Mouse (Mus musculus): ENCODE data around the gene Atl2. TPM values are rescaled to one million over a fixed set of nuclear protein-coding genes. Genes with fewer than 3 reads are reported as not detected.

Gene Atl2
- polyA plus RNA-seq, 1 experiment: 22.7 TPM

DNA sequence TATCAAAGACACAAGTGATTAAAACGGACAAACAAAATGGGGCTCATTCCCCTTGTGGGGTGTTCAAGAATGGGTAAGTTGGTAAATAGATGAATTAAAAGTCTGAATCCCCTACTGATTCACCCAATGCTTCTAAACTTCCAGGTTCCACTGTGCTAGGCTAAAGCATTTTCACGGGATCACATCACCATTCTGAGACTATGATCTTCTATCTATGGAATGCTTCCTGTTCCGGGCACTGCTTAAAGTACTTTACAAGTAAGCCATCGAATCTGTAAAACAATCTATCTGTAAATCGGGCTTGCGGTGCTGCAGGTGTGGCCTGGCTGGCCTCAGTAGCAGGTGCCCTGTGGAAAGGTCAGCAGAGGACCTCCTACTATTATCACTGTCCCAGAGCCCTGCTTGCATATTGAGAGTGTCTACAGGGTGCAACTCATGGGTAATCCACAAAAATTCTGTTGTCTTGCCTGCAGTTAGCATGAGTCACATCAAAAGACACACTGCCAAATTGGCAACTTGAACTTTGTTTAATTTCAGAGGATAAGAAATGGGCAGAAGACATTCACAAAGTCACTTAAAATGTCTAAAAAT, 2.3 kb upstream of the Atl2 start:
- DNase-seq (ENCODE audit: low spot score): no peak

DNA sequence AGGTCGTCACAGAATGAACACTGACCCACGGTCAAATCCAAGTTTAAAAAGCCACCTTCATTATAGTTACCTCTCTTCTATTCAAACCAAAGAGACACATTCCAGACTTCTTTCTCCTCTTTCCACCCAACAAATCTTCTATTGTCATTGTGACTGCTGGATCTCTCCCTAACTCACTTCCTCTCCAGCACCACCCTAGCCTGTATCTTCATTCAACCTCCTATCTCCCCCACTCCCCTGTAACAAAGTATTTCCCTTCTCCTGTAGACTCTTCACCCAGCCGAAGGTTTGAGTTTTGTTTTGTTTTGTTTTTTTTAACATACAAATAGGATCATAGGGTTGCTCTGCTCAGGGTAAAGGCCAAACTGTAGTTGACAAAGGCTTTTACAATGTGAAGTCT, 1.7 kb upstream of the Atl2 start:
- DNase-seq (ENCODE audit: low spot score): no peak

DNA sequence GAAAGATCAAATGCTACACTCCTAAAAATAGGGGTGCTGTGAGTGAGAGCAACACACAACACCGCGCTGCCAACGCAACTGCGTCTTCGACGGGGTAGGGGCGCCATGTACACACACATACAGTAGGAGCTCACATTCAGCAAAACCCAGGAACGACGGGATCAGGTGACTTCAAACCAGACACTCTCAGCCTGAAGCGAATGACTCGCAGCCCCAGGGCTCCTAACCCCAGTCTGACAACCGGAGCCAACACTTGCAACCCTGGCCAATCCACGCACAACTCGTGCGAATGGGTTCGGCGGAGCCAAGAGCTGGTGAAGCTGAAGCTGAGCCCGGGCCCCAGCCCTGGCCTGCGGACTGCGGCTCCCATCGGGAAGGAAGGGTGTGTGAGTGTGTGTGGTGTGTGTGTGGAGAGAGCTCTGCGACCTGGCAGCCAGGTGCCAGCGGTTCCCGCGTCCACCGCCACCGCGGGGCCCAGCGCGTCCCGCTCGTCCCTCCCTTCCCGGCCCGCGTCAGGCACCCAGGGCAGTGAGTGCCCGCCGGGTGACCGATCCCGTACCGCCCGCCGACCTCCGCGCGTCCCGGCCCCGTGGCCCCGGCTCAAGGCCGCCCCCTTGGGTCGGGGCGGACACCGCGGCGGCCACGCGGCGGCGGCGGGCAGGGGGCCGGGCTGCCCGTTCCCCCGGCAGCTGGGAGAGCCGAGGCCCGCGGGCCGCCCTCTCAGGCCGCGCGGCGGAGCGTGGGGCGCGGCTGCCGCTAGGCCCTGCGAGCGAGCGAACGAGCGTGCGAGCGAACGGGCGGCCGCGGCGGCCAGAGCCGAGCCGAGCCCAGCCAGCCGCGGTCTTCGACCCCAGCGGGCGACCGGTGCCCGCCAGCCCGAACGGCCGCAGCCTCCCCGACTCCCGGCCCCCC, 696 bp downstream of the Atl2 start:
- DNase-seq (ENCODE audit: low spot score): peak; percentile 53

DNA sequence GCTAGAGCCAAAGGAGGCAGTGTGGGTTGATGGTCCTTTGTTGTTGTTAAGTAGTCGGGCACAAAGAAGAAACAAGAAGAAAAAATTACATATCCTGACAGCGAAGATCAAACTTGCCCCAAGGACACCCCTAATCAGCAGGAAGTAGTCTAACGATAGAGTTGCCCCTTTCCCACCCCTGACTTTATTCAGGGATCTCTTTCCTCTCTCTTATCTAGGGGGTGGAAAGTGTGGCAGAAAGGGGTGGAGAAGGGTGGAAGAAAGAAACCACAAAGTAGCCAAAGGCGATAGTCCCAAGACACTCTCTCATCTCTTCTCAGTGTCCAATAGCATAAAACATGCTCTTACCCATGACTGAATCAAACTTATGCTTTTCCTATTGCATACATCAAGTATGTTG, 1.9 kb downstream of the Atl2 start:
- no peak for DNase-seq (ENCODE audit: low spot score)

GRCm38 (mm10) chr17:79891944-79892343, 4.0 kb downstream of the Atl2 start:
- DNase-seq (ENCODE audit: low spot score): no peak

DNA sequence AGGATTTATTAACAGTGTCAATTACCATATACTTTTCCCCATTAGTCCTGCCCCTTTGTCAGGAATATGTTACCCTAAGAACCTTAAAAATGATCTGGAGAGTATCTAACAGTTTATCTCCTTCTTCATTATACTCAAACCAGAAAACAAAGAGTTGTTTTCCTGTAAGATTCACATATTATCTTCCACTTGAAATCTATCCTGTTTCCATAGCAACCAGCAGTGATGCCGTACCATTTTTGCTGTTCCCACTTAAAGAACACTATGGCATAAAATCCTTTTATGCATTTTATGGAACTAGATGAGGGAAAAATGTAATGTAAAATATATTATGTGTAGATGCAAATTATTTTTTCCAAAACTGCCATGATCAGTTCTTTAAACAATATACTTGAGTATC, 8.0 kb downstream of the Atl2 start:
- no peak for DNase-seq (ENCODE audit: low spot score)

GRCm38 (mm10) chr17:79883198-79883597, 12.7 kb downstream of the Atl2 start:
- no peak for DNase-seq (ENCODE audit: low spot score)

GRCm38 (mm10) chr17:79865027-79865426, 30.9 kb downstream of the Atl2 start:
- DNase-seq (ENCODE audit: low spot score): no peak

DNA sequence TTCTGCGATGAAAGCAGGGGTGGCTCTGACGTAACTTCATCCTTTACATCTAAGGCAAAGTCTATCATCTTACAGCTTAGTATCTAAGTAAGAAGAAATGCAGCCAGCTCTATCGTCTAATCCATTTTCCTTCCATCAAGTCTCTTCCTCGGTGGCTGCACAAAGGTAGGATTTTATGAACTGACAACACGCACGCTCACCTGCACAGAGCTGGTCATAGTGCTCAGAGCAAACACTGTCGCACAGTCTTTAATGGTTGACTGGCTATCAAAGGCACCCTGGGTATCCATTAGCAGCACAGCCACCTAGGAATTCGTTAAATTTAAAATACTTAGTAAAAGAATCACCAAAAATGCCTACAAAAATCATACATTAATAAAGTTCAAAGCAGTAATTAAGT, 31.4 kb downstream of the Atl2 start:
- no peak for DNase-seq (ENCODE audit: low spot score)

GRCm38 (mm10) chr17:79862038-79862437, 33.9 kb downstream of the Atl2 start:
- DNase-seq (ENCODE audit: low spot score): no peak

DNA sequence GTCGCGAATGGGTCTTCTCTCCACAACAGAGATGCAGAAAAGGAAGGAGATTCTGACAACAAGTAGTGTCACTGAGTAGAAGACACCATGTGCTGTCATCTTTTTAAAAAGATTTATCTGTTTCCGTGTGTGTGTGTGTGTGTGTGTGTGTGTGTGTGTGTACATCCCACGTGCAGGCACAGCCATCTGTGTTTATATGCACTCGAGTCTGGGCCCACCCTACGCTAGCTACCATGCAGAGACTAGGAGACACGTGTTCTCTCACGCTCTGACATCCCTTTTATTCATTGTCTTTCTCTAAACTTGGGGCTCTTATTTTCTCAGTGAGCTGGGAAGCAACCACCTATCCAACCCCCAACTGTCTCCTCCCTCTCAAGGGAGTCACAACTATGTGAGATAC, 40.4 kb downstream of the Atl2 start:
- DNase-seq (ENCODE audit: low spot score): no peak

DNA sequence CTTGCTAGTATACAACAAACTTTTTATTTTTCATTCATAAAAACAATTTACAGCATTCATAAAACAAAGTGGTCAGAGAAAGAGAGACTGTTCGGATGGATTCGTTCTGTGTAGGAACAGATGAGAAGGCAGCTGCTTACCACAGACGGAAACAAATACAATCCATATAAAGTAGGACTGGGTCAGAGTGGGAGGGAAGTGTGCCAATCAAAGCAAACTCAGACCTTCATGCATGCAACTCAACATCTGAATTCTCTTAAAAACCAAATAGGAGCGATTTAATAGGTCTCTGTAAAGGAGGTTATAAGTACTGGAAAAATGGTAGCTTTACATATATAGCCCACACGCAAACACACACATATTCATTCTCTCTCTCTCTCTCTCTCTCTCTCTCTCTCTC, 47.5 kb downstream of the Atl2 start:
- no peak for DNase-seq (ENCODE audit: low spot score)

DNA sequence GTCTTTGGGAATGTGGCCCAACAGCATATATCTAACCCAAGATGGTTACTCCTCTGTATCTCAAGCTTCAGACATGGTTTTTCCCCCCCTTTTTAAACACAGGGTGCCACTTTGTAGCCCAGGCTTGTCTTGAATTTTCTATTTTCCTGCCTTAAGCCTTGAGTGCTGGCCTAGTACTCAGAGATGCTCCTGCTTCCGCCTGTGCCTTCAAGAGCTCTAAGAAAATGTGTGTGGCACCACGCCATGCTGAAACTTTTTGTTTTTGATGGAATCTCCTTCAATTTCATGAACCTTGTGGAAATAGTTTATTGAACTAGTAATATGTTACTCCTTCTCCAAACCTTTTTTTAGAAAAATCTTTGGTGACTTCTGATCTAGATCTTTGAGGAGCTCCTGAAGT, 49.7 kb downstream of the Atl2 start:
- DNase-seq (ENCODE audit: low spot score): no peak

DNA sequence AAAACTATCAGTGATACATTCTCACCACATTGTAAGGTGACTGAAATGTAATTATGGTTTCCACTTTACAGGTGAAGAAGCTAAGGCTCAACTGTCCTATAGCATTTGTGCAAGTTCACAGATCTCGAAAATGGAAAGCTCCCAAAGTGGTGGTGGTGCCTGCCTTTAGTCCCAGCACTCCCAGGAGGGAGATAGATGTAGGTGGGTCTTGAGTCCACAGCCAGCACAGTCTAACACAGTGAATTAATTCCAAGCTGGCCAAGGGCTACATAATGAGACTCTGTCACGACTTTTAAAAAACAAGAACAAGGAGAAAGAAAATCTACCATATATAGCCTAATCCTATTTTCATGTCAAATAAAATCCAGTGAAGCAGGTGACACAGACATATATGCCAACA, 50.2 kb downstream of the Atl2 start:
- no peak for DNase-seq (ENCODE audit: low spot score)

DNA sequence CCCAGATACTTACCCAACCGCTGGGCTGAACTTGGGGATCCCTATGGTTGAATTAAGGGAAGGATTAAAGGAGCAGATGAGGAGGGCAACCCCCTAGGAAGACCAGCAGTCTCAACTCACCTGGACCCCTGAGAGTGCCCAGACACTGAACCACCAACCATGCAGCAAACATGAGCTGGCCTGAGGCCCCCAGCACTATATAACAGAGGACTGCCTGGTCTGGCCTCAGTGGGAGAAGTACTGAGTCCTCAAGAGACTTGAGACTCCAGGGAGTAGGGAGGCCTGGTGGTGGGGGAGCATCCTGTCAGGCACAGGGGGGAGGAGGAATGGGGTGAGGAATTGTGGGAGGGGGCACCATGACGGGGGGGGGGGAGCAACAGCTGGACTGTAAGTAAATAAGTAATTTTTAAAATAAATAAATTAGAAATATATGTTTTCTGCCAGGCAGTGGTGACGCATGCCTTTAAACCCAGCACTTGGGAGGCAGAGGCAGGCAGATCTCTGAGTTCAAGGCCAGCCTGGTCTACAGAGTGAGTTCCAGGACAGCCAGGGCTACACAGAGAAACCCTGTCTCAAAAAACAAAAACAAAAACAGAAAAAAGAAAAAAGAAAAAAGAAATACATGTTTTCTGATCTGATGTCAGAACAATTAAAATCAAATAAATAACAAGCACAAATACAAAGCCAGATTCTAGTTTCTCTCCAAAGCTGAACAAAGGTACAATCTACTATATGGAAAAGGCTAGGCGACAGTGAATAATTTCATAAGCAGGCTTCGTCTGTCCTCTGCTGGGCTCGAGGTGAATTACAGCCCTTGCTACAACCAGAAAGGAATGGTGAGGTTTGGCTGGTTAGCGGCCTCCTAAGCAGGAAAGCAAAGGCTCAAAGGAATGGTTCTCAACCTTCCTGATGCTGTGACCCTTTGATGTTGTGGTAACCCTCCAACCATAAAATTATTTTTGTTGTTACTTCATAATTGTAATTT, 55.4 kb downstream of the Atl2 start:
- DNase-seq (ENCODE audit: low spot score): no peak

- no peak for DNase-seq (ENCODE audit: low spot score)
Observed at GRCm38 (mm10) chr17:79836978-79837377, 58.9 kb downstream of the Atl2 start.

DNA sequence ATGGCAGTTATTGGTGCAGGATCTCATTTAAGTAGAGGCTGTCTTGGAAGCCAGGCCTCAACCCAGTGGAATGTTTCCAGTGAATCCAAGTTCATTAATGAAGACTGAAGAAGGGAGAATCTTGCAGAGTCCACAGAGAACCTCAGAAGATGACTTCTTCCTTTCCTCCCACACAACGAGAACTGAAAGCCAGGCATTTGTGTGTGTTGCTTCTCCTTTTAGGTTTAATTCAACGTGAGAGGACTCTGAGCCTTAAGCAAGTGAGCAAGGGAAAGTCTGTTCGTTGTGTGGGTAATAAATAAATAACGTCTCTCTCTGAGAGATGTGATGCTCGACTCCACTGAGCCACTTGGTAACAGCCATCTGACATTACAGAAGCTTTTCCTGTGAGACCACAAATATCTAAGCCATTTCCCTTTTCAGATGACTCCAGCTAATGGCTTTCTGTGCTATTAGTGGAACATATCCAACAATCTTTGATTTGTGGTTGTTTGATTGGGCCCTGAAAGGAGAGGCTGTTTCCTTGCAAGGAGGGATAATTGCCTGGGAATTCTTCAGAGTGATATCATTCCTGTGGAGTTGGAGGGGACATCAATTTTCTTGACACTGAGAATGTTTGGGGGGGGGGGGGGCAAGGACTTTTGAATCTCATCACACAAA, 60.1 kb downstream of the Atl2 start:
- DNase-seq (ENCODE audit: low spot score): no peak

GRCm38 (mm10) chr17:79832284-79832683, 63.6 kb downstream of the Atl2 start:
- DNase-seq (ENCODE audit: low spot score): no peak

DNA sequence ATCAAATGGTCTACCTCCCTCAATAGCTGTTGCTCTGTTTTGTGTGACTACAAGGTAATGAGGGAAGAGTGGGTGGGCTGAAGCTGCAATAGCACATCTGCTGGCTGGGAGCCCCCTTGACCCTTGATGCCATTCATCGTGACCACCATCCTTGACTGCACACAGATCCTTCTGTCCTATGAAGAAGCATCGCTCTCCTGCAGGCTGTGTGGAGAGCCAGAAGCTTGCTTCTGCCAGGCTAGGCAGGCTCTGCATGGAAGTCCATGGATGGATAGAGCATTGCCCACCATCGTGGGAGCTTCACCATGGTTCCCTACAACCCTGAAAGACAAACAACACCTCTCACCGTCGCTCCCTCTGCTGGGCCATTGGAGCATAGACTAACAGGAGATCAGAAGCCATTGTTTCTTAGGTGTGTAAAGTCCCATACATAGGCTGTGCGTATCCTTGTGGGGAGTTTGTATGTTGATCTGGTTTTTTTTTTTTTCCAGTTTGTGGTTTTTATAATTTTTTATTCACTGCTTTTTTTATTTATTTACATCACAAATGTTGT, 69.4 kb downstream of the Atl2 start:
- no peak for DNase-seq (ENCODE audit: low spot score)

DNA sequence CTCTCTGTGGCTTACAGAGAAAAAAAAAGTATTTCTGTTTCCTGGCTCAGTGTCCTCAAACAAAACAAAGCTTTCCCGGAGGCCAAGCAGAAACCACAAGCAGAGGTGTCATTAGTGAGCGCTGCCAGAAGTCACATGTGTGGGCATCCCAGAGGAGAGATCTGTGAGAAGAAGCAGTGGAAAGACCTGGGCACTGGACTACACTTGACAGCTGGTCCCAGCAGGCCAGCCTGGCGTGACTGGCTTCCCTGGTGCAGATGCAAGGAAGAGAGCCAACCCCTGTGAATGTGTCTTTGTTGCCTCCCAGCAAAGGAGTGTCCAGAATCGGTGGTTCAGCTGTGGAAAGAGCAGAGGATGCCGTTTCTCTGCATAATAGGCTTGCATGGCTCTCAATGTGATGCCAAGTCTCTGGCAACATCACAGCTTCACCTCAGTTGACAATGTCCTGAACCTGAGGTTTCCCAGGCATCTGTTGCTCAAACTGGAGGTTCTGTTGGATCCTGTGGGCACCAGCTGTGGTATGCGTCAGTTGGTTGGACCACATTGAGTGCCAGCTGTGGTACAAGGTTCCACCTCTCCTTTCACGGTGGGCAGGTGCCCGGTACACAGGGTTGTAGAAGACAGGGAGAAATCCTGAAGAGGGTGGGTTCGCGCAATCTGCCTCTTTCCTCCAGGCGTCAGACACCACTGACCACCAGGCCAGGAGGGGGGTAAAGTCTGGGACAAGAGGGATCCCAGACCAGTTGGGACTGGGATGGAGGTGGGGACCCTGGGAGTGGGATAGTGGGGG, 70.5 kb downstream of the Atl2 start:
- no peak for DNase-seq (ENCODE audit: low spot score)

DNA sequence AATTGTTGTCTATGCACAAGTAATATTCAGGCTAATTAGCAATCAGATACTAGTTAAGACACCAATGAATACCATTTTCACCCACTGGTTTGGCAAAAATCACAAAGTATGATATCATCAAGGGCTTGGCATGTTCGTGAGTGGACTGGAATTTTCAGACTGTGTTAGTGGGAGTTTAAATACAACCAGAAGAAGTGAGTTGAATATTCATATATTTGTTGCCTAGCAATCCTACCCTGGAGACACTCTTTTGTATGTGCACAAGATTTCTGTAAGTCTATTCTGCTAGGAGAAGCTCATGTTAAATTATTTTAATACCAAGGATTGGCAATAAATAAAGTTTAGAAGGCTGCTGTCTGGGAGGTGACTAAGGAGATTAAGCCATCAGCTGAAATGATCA, 71.5 kb downstream of the Atl2 start:
- DNase-seq (ENCODE audit: low spot score): no peak

All from urinary bladder, adult 2 months (tissue).